Mouse (Mus musculus): ENCODE results near the gene Foxi3.

Foxi3 gene

GRCm38 (mm10) chr6:70956285-70956912 is at the start of gene Foxi3:
Gene Foxi3 (plus strand): TSS chr6:70956531.
- DNase-seq (ENCODE audit: low spot score) = peak; percentile 56

- DNase-seq (ENCODE audit: low spot score) = no peak
Measured at GRCm38 (mm10) chr6:70909572-70909971, 46.8 kb upstream of the Foxi3 start.

- DNase-seq (ENCODE audit: low spot score) = no peak
Measured at GRCm38 (mm10) chr6:70910285-70910684, 46.0 kb upstream of the Foxi3 start.

GRCm38 (mm10) chr6:70911668-70912395 is 44.5 kb upstream of the Foxi3 start:
- DNase-seq (ENCODE audit: low spot score) = no peak

- DNase-seq (ENCODE audit: low spot score) = no peak
Measured at GRCm38 (mm10) chr6:70912396-70912765, 44.0 kb upstream of the Foxi3 start.

- no peak for DNase-seq (ENCODE audit: low spot score)
Measured at GRCm38 (mm10) chr6:70918827-70919226, 37.5 kb upstream of the Foxi3 start, which contains the start of gene Tex37. Gene Tex37 (minus strand): TSS chr6:70918927.

- peak; percentile 18 for DNase-seq (ENCODE audit: low spot score)
Measured at GRCm38 (mm10) chr6:70921274-70922074, 34.9 kb upstream of the Foxi3 start.

- DNase-seq (ENCODE audit: low spot score) = no peak
Measured at GRCm38 (mm10) chr6:70931801-70932200, 24.5 kb upstream of the Foxi3 start.

GRCm38 (mm10) chr6:70953274-70953673 is 3.1 kb upstream of the Foxi3 start:
- DNase-seq (ENCODE audit: low spot score) = no peak

GRCm38 (mm10) chr6:70954040-70954439 is 2.3 kb upstream of the Foxi3 start:
- no peak for DNase-seq (ENCODE audit: low spot score)

GRCm38 (mm10) chr6:70955291-70955800 is 985 bp upstream of the Foxi3 start:
- DNase-seq (ENCODE audit: low spot score) = no peak

GRCm38 (mm10) chr6:70955841-70956240 is 490 bp upstream of the Foxi3 start:
- DNase-seq (ENCODE audit: low spot score) = no peak

GRCm38 (mm10) chr6:70956936-70957335 is 605 bp downstream of the Foxi3 start:
- DNase-seq (ENCODE audit: low spot score) = no peak

- no peak for DNase-seq (ENCODE audit: low spot score)
Measured at GRCm38 (mm10) chr6:70957341-70957940, 1.1 kb downstream of the Foxi3 start.

GRCm38 (mm10) chr6:70964116-70964830 is 7.9 kb downstream of the Foxi3 start:
- DNase-seq (ENCODE audit: low spot score) = no peak

GRCm38 (mm10) chr6:70965694-70966093 is 9.4 kb downstream of the Foxi3 start:
- DNase-seq (ENCODE audit: low spot score) = no peak

GRCm38 (mm10) chr6:70967422-70967821 is 11.1 kb downstream of the Foxi3 start:
- DNase-seq (ENCODE audit: low spot score) = no peak

GRCm38 (mm10) chr6:70968291-70968690 is 12.0 kb downstream of the Foxi3 start:
- DNase-seq (ENCODE audit: low spot score) = no peak

GRCm38 (mm10) chr6:70973066-70973465 is 16.7 kb downstream of the Foxi3 start:
- no peak for DNase-seq (ENCODE audit: low spot score)

- no peak for DNase-seq (ENCODE audit: low spot score)
Measured at GRCm38 (mm10) chr6:70981036-70981435, 24.7 kb downstream of the Foxi3 start.

GRCm38 (mm10) chr6:70982416-70982815 is 26.1 kb downstream of the Foxi3 start:
- no peak for DNase-seq (ENCODE audit: low spot score)

- no peak for DNase-seq (ENCODE audit: low spot score)
Measured at GRCm38 (mm10) chr6:70986683-70987082, 30.4 kb downstream of the Foxi3 start.
